Comparison of ENCODE assay signal across 8 mouse cellular contexts in the genomic region with DNA sequence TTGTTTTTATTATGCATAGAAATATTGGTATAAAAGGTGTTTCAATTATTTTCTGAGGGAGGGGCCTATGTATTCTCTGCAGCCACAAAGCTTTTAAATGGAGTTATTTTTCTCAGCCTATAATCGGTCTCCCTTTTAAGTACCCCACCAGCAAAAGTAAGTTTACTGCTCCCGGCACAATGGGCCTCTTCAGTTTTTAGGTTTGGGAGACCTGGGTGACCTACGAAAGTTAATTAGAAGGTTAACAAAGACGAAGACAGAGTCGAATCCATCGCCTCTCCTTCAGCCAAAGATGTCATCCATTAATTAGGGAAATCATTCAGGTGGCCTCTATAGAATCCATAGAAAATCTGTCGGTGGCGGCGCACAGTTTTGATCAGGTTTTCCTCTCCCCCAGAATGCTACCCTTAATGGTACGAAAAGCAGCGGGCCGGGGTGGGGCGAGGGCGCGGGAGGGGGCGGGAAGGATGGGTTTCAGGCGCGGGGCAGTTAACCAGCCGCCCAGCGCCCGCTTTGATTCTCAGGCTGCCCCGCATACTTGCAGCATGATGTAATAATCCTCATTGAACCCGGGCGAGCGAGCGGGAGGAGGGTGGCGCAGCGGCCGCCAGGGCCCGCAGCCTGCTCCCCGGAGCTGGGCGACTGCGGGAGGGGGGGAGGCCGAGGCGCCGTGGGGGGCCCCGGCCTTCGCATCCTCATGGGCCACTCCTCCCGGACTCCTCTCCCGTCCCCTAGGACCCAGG. TPM values are rescaled to one million over a fixed set of nuclear protein-coding genes. Genes with fewer than 3 reads are reported as not detected.
A peak's percentile ranks its signal among the peaks of the same experiment; 100 is the strongest.
DNase-seq lines count a peak whose midpoint lies in the region; ATAC-seq and TF ChIP-seq lines count a peak whose summit lies in the region.

No protein-coding gene starts in this region.

- peak; percentile 63; the same call in 1 of the 2 replicates for ATAC-seq in heart, embryonic 12.5 days (ENCODE audit: insufficient number of reproducible peaks, low FRiP score)
- peak; percentile 39 for ATAC-seq in Patski

- peaks cover 88% of the 10 kb centered on the region for H3K27me3 ChIP-seq in heart, embryonic 12.5 days (replicated peaks)
- no peaks in the 10 kb centered on the region for H3K27me3 ChIP-seq in Patski

- POLR2A ChIA-PET in Patski (lab: Charles Lee): no interaction called here

- H3K27ac ChIP-seq in heart, embryonic 12.5 days (ENCODE audit: poor library complexity, severe bottlenecking): no peak overlapping the region

- H3K36me3 ChIP-seq in heart, embryonic 12.5 days: no peaks in the 10 kb centered on the region

- peak overlapping the region; percentile 80 for H3K4me2 ChIP-seq in heart, embryonic 12.5 days

- DNase-seq in heart, postnatal 25 days (ENCODE audit: low spot score): no peak
- no peak for DNase-seq in Patski (ENCODE audit: low read depth, low spot score)
- peak; percentile 39 for DNase-seq in heart, postnatal 4 days
- peak; percentile 14 for DNase-seq in lung, postnatal 36 days
- DNase-seq in layer of hippocampus, adult 9-11 months: no peak
- no peak for DNase-seq in layer of hippocampus, postnatal 25 days (ENCODE audit: extremely low spot score in 1 of 2, low spot score in 1 of 2)
- DNase-seq in gastrocnemius, postnatal 25 days: no peak

- intact Hi-C loops in heart, postnatal 25 days (cut with DNase I): no loop called here

- WGBS in heart, embryonic 12.5 days: 1% methylated on average over 38 of the region's 40 CpGs

- H3K4me3 ChIP-seq in heart, embryonic 12.5 days: peak overlapping the region; percentile 49

- H3K9me3 ChIP-seq in heart, embryonic 12.5 days (replicated peaks): peaks cover 3% of the 10 kb centered on the region; the same call in 1 of the 2 replicates

- 0 out of 2 replicates have a peak overlapping the region, but pooled peaks have one; percentile 54 for H3K9ac ChIP-seq in heart, embryonic 12.5 days

- no peak for TF ChIP-seq CTCF in Patski (IDR thresholded peaks at IDR 0.05)

- in situ Hi-C loops in Patski (cut with MboI; ENCODE audit: low pct_unique_long_range_greater_than_20kb): no loop called here

- CTCF ChIA-PET in Patski (lab: Charles Lee): no interaction called here

- peaks cover 10% of the 10 kb centered on the region; the same call in 1 of the 2 replicates for H3K4me1 ChIP-seq in heart, embryonic 12.5 days (replicated peaks)

RNA-seq across cellular contexts. Expression of gene Ostm1, which starts 30.2 kb away (rescaled TPM):
- polyA plus RNA-seq in heart, embryonic 12.5 days (2016; fragmentation: Nextera tagmentation; extraction: Ambion mirVana): 28.5 and 28.6 TPM in 2 replicates
- 10 to 100 TPM; 16.0 to 16.6 TPM for total RNA-seq in heart, postnatal 25 days (2021)
- polyA plus RNA-seq in Patski (2021): 41.5 TPM
- total RNA-seq in heart, postnatal 4 days (2021): 10 to 100 TPM; 18.2 to 19.9 TPM
- 10 to 100 TPM; 54.3 to 56.1 TPM for total RNA-seq in layer of hippocampus, postnatal 25 days (2021)
- 10 to 100 TPM; 18.0 to 20.6 TPM for total RNA-seq in gastrocnemius, postnatal 25 days (2021)

RNA-seq across cellular contexts. Expression of gene Nr2e1, which starts 30.4 kb away (rescaled TPM):
- 0.08 TPM in 1 of 2 replicates, not detected in the other for polyA plus RNA-seq in heart, embryonic 12.5 days (2016; fragmentation: Nextera tagmentation; extraction: Ambion mirVana)
- not detected for total RNA-seq in heart, postnatal 25 days (2021)
- polyA plus RNA-seq in Patski (2021): not detected
- not detected for total RNA-seq in heart, postnatal 4 days (2021)
- 10 to 100 TPM; 14.6 to 16.6 TPM for total RNA-seq in layer of hippocampus, postnatal 25 days (2021)
- total RNA-seq in gastrocnemius, postnatal 25 days (2021): not detected

Comparison
In these comparisons a context has a peak if more than half of its experiments do, and no peak if none do; other contexts are left out.
1. DNase-seq: peak in heart, postnatal 4 days (single experiment) and lung, postnatal 36 days (single experiment); none in heart, postnatal 25 days (single experiment), Patski (single experiment), layer of hippocampus, adult 9-11 months (single experiment), layer of hippocampus, postnatal 25 days (0 of 2) and gastrocnemius, postnatal 25 days (single experiment).
2. RNA of gene Nr2e1, which starts 30.4 kb away (total RNA-seq): 14.6 to 16.6 TPM in layer of hippocampus, postnatal 25 days; not detected in heart, postnatal 4 days, not detected in heart, postnatal 25 days and not detected in gastrocnemius, postnatal 25 days; every median in the first group is over 10 times any median in the second.